ENCODE assay signal across 26 mouse cellular contexts in genomic region chr12:115012751-115013150, GRCm38 (mm10).
"Had no signal": no experiment of that assay in that cellular context is flagged by ENCODE, and none has a peak within 500 bp of the region (broad histone marks: within the 10 kb centered on the region; RNA-seq: fewer than 3 reads in every experiment).

No protein-coding gene starts in this region.

- H3K27me3 ChIP-seq: heart, embryonic 12.5 days; hindbrain, embryonic 12.5 days; hindbrain, embryonic 15.5 days; kidney, embryonic 15.5 days; limb, embryonic 12.5 days; liver, embryonic 13.5 days; liver, embryonic 15.5 days had no signal

- H3K4me1 ChIP-seq: heart, embryonic 10.5 days; heart, embryonic 12.5 days; hindbrain, embryonic 10.5 days; hindbrain, embryonic 12.5 days; hindbrain, embryonic 15.5 days; kidney, embryonic 15.5 days; limb, embryonic 10.5 days; limb, embryonic 12.5 days; liver, embryonic 13.5 days; liver, embryonic 15.5 days had no signal

- H3K4me3 ChIP-seq: heart, embryonic 10.5 days; heart, embryonic 12.5 days; hindbrain, embryonic 10.5 days; hindbrain, embryonic 12.5 days; hindbrain, embryonic 15.5 days; kidney, embryonic 15.5 days; layer of hippocampus, adult 2 months; left cerebral cortex, adult 2 months; limb, embryonic 10.5 days; limb, embryonic 12.5 days; liver, embryonic 13.5 days; liver, embryonic 15.5 days had no signal

- H3K27ac ChIP-seq: heart, embryonic 10.5 days; hindbrain, embryonic 10.5 days; hindbrain, embryonic 12.5 days; hindbrain, embryonic 15.5 days; kidney, embryonic 15.5 days; kidney, postnatal 0 days; layer of hippocampus, adult 2 months; left cerebral cortex, adult 2 months; limb, embryonic 10.5 days; limb, embryonic 12.5 days; liver, embryonic 13.5 days; liver, embryonic 15.5 days had no signal

- ATAC-seq: intestine, embryonic 16.5 days had no signal

- H3K9ac ChIP-seq: heart, embryonic 12.5 days; hindbrain, embryonic 12.5 days; hindbrain, embryonic 15.5 days; kidney, embryonic 15.5 days; limb, embryonic 12.5 days; liver, embryonic 13.5 days; liver, embryonic 15.5 days had no signal

- DNase-seq: gastrocnemius, postnatal 10 days; gastrocnemius, postnatal 25 days; heart, adult 18-20 months; heart, postnatal 10 days; heart, postnatal 4 days; kidney, adult 11 months; kidney, adult 2 months; kidney, adult 9 months; kidney, postnatal 25 days; kidney, postnatal 4 days; liver; liver, embryonic 13.5 days had no signal

- H3K9me3 ChIP-seq: heart, embryonic 10.5 days; kidney, embryonic 15.5 days; limb, embryonic 10.5 days; liver, embryonic 13.5 days; liver, embryonic 15.5 days had no signal

- H3K36me3 ChIP-seq: heart, embryonic 10.5 days; heart, embryonic 12.5 days; hindbrain, embryonic 10.5 days; hindbrain, embryonic 12.5 days; hindbrain, embryonic 15.5 days; kidney, embryonic 15.5 days; limb, embryonic 10.5 days; limb, embryonic 12.5 days; liver, embryonic 13.5 days; liver, embryonic 15.5 days had no signal

- H3K4me2 ChIP-seq: heart, embryonic 12.5 days; hindbrain, embryonic 12.5 days; hindbrain, embryonic 15.5 days; kidney, embryonic 15.5 days; limb, embryonic 12.5 days; liver, embryonic 11.5 days; liver, embryonic 13.5 days; liver, embryonic 15.5 days had no signal
